Mouse (Mus musculus) heart, postnatal 0 days (tissue): ENCODE measurements at regions not wholly inside any gene's neighbourhood (a gene's known extent, or its start where the extent isn't known, plus 50 kb on each side); places are given as distances from the start of the nearest gene placed in this dataset.

Experiments used
- ATAC-seq: fragments of 200-750 bp; cut with Nextera tagmentation; 2 replicates; pipeline ENCODE4 v1.8.0; 2017; ENCODE audit warnings: low read depth, moderate number of reproducible peaks, moderate library complexity; ENCODE audit not compliant: insufficient read depth
- DNase-seq: peaks from one replicate; pipeline ENCODE4 v3.0.0-alpha.2; 2016; ENCODE audit warnings: low spot score
- H3K27ac ChIP-seq: fragments of 300-500 bp; sonication (generic); 2 replicates; pipeline ENCODE4 v1.5.1; 2014; ENCODE audit warnings: low read depth, mild to moderate bottlenecking
- H3K27me3 ChIP-seq: fragments of 300-500 bp; sonication (generic); 2 replicates; pipeline ENCODE4 v1.6.1; 2014; ENCODE audit warnings: low read length, mixed read lengths; ENCODE audit not compliant: control insufficient read depth, insufficient read depth
- H3K36me3 ChIP-seq: fragments of 300-500 bp; sonication (generic); replicated peaks from 2 replicates; pipeline ENCODE4 v1.6.1; 2014; ENCODE audit warnings: low read length, mixed read lengths; ENCODE audit not compliant: control insufficient read depth, insufficient read depth
- H3K4me1 ChIP-seq: fragments of 300-500 bp; sonication (generic); 2 replicates; pipeline ENCODE4 v1.6.1; 2014; ENCODE audit warnings: antibody characterized with exemption; ENCODE audit not compliant: control insufficient read depth, insufficient read depth
- H3K4me2 ChIP-seq: fragments of 300-500 bp; sonication (generic); 2 replicates; pipeline ENCODE4 v1.6.1; 2014; ENCODE audit warnings: low read depth, mild to moderate bottlenecking, low read length, moderate library complexity
- H3K4me3 ChIP-seq: fragments of 300-500 bp; sonication (generic); 2 replicates; pipeline ENCODE4 v1.5.1; 2014; ENCODE audit warnings: low read depth, low read length
- H3K9ac ChIP-seq: fragments of 300-500 bp; sonication (generic); replicated peaks from 2 replicates; pipeline ENCODE4 v1.6.1; 2014; ENCODE audit warnings: low read depth, low read length, mixed read lengths
- H3K9me3 ChIP-seq: fragments of 300-500 bp; sonication (generic); replicated peaks from 2 replicates; pipeline ENCODE4 v1.6.1; 2016; ENCODE audit warnings: low read length; ENCODE audit not compliant: control insufficient read depth
- CTCF ChIP-seq: IDR thresholded peaks from 2 replicates; pipeline ENCODE4 v1.5.1; 2016; ENCODE audit warnings: antibody characterized with exemption, control low read depth, low read depth
- EP300 ChIP-seq: IDR thresholded peaks from 2 replicates; pipeline ENCODE4 v1.6.1; 2016; ENCODE audit warnings: antibody characterized with exemption, low read depth
- WGBS: fragments of 180-500 bp; shearing (Covaris S2); extraction: QIAGEN DNeasy Blood & Tissue Kit; methylation state at CpG from one replicate; pipeline ENCODE4 v1.1.7; 2014; 5-methylcytosine and 5-hydroxymethylcytosine counted together

- WGBS, result 79% methylated on average over 1 of the region's 1 CpGs
- ATAC-seq, result no peak
- no peak for DNase-seq
These were observed 53.9 kb upstream of the Atxn7l3b start for GRCm38 (mm10) chr10:112982697-112983096.

More at GRCm38 (mm10) chr10:112982697-112983096, 53.9 kb upstream of the Atxn7l3b start:
- Histone ChIP-seq H3K4me1 (no peaks in the 10 kb centered on the region), H3K9me3 (no peaks in the 10 kb centered on the region), H3K27me3 (no peaks in the 10 kb centered on the region), H3K27ac (no peak overlapping the region), H3K4me2 (no peak overlapping the region), H3K36me3 (no peaks in the 10 kb centered on the region), H3K4me3 (no peak overlapping the region), H3K9ac (no peak overlapping the region)
- TF ChIP-seq EP300 (no peak), CTCF (no peak)
